Mouse (Mus musculus): Measurements from ENCODE around the gene Galnt7.

GRCm38 (mm10) chr8:57491873-57492272 lies 161.0 kb downstream of the Galnt7 start:
- TF ChIP-seq CTCF (IDR thresholded peaks at IDR 0.05; ENCODE audit: low read depth, low read length) (no peak), POLR2A (IDR thresholded peaks at IDR 0.05; ENCODE audit: extremely low read depth, insufficient read depth, low read length) (no peak)
